Mouse (Mus musculus): ENCODE results near the gene Gp9. TPM values are rescaled to one million over a fixed set of nuclear protein-coding genes. Genes with fewer than 3 reads are reported as not detected.

The Gp9 gene
- total RNA-seq, 2 experiments from 2014 or later, result 1.3 TPM

DNA sequence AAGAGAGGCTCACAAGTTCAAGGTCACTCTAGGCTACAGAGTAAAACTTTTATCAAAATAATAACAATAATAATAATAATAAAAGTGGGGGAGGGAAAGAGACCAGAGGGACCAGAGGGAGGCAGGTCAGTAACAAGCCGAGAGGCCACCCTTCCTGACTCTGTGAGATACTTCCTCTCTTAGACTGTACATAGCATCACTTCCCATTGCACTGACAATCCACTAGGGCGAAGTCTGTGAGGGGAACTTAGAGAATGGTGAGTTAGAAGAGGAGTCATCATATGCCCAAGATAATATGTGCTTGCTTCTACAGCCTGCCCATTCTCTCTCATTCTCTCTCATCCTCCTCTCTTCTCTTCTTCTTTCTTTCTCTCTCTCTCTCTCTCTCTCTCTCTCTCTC lies 28.2 kb downstream of the Gp9 start:
- DNase-seq (ENCODE audit: low spot score in 2 of 2), result peak in 1 of 2 experiments; percentile 23

DNA sequence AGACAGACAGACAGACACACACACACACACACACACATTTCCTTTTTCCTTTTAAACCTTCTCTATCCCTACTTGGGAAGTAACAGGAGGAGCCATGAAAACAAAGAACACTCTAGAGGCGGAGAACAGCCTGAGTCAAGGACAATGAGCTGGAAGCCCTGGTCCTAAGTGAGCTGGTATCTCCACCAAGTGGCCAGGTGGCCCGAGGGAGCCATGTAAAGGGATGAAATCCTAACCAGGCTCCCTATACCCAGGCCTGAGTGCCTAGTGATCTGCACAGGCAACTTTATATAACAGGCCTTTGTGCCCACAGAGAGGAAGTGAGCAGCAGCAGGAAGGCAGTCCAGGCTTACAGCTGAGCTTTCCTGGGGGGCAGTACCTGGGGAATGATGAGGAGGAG lies 29.0 kb downstream of the Gp9 start:
- DNase-seq (ENCODE audit: low spot score in 2 of 2), result no peak
- intact Hi-C loops (cut with DNase I), result no loop called here

More for the DNA sequence above, 28.2 kb downstream of the Gp9 start:
- intact Hi-C loops (cut with DNase I), result no loop called here

DNA sequence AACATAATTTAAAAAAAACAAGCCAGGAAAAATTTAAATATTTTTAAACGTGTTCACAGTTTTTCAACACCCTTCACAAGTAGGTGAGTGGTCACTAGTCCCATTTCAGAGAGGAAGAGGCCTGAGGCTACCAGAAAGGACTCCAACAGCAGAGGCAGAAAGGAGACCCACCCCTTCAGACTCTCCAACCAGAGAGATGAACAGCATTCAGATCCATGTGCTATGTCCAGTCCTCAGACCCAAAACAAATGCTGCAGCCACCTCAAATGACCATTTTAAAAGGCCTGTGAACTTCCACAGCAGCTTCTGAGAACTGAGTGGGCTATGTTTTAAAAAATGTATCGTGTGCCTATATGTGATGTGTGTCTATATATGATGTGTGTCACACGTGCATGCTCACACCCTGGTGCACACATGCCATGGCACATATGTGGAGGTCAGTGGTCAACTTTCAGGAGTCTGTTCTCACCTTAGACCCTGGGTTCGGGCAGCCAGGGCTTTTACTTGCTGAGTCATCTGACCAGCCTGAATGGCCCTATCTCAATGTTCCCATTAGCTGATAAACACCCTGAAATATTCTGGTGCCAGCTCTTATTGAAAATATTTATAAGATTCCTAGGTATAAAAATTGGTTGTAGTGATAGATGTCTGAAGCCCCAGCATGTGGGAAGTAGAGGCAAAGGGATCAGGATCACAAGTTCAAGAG lies 30.0 kb downstream of the Gp9 start:
- intact Hi-C loops (cut with DNase I), result no loop called here
- no peak for DNase-seq (ENCODE audit: low spot score in 2 of 2)

DNA sequence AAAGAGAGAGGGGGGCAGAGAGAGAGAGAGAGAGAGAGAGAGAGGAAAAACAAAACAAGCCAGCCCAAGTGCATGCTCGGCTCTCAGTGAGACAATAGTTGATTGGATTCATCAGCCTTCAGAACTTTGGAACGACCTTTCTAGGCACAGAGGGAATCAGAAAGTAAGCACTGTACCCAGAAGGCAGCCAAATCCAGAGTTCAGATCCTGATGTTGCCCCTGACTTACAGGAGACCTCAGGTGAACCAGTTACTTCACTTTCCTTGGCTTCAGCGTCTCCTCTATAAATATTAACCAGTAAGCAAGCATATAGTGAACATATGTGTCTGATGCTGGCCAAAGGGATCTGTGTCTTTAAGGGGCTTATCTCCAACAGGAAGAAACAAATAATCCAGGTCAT lies 30.6 kb downstream of the Gp9 start:
- intact Hi-C loops (cut with DNase I), result no loop called here
- DNase-seq (ENCODE audit: low spot score in 2 of 2), result no peak

DNA sequence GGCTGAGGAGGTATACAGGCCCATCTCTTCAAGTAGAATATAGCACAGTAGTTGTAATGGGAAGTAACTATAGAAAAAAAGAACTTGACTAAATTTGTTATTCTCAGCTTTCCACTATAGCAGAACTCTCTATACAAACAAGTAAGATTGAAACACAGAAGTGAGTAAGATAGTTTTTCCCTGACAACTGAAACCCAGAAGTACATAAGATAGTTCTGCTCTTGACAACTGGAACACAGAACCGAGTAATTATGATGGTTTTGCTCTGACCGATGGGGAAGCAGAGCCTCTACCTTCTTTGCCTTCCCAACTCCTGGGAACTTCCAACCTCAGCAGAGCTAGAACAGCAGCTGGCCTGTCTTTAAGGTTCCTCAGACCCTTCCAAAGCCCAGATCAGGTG lies 31.3 kb downstream of the Gp9 start:
- intact Hi-C loops (cut with DNase I), result no loop called here

DNA sequence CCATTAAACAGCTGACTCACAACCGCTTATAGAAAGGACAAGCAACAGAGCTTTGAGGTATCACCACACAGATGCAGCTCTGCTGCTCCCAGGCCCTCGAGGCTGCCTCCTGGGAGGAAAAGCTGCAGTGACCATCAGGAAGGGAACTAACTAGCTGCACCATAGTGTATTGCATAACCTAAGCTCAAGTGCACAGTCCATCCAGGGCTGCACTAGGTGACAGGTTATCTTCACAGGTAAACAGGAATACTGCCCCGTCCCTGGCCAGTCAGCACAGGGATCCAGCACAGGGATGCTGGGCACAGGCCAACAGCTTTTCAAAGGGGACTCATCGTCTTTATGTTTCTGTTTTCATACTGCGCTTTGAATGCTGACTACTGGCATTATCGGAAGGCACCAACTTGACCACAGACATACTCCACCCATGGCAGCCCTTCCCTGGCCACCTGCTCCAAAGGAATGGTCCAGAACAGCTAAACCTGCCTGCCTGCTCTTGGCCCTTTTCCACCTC lies 31.8 kb downstream of the Gp9 start:
- intact Hi-C loops (cut with DNase I), result no loop called here
- no peak for DNase-seq (ENCODE audit: low spot score in 2 of 2)

More for the DNA sequence above, 31.3 kb downstream of the Gp9 start:
- no peak for DNase-seq (ENCODE audit: low spot score in 2 of 2)

DNA sequence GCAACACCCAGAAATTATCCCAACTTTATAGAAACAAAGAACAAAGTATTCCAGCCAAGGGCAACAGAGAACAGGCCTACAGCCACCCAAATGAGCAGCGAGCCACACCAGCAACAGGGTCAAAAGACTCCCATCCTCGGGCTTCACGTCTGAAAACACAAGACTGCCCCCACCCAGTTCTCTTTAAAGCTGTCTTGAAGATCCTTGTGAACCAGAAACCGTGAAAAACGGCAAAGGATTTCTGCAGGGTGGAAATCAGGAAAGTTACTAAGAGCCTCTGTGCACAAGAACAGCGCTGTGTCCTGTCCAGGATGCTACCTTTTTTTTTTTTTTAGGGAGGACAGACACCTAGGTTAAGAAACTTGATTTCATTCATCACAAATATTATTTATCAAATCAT lies 32.4 kb downstream of the Gp9 start:
- no peak for DNase-seq (ENCODE audit: low spot score in 2 of 2)
- intact Hi-C loops (cut with DNase I), result no loop called here

DNA sequence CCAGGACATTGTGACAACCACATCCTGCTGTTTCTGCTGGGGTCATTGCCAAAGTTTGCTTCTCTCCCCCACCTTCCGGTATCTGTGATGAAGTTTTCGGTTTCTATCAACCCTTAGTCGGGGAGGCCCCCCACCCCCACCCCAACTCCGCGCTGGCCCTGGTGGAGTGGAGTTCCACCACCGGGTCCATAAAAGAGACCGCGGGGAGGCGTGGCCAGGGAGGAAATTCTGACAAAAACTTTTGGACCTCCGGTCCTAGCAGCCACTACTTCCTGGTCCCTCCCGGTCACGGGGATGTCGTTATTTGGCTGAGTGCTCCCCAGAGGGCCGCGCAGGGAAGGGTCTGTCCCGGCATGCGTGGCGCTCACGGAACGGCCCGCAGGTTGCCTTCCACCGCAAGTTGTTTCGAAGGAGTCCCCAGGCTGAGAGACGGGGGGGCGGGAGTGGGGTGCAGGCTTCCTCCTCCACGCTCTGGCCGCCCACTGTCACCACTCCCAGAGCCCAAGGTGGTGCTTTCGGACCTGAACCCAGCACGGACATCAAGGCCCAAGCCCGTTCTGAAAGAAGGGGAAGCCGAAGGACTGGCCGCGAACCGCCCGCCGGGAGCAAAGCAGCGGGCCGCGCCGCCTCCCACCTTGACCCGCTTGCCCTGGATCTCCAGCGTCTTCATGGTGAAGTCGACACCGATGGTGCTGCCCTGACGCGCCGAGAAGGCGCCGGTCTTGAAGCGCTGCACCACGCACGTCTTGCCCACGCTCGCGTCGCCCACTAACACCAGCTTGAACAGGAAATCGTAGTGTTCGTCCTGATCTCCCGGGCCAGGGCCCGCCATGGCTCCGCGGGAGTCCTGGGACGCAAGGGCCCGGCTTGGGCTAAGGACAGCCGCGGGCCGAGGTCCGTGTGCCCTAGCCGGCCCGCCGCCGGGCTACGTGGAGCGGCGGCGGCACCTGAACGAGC lies 33.1 kb downstream of the Gp9 start:
- peak; percentile 47 to 64 for DNase-seq (ENCODE audit: low spot score in 2 of 2)
- intact Hi-C loops (cut with DNase I), result no loop called here

DNA sequence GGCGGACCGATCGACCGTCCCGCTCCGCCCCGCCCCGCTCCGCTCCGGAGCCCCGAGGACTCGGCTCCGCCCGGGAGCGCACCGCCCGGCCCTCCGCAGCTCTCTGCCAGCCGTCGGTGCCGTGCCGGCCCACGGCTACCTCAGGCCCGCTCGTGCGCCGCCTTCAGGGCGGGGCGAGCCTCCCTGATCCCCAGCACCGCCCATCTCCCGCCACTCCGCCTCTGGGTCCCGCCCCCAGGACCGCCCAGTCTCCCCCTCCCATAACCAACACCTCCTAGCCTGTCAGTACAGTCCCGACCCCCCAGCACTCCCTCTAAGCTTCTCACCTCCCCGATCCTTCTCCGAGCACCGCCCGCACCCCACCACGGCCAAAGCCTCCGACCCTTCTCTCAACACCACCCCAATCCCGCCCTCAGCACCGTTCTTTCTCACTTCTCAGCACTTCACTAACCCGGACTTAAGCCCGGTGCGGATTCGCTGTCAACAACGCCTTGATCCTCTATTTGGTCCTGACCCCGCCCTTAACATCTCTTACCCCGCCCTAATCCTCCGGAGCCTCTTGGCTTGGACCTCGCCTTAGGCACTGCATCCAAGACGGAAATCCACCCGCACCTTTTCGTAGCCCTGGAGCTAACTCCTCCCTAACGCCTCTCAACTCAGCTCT lies 33.9 kb downstream of the Gp9 start, which contains the start of gene Rab43:
Gene Rab43, minus strand, starts transcription at position 490 of the 664 bp plus-strand sequence.
- DNase-seq (ENCODE audit: low spot score in 2 of 2), result peak; percentile 82 to 90
- intact Hi-C loops (cut with DNase I), result no loop called here

DNA sequence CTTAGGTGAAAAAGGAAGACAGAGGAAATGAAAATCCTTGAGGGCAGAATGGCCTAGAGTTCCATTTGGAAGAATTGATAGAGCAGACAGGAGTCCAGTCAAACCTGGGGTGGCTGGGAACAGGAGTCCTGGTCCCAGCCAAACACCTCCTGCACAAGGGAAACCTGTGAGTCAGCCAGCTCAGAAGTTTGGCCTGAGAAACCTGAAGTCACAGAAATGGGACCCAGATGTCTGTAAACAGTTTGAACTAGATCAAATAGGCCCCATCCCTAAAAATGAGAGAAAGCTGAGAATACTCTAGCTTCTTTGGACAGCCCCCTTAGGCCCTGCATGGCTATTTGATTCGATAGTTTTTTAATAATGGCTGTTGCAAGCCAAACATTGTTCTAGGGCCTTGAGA lies 34.8 kb downstream of the Gp9 start:
- DNase-seq (ENCODE audit: low spot score in 2 of 2), result no peak
- intact Hi-C loops (cut with DNase I), result no loop called here

DNA sequence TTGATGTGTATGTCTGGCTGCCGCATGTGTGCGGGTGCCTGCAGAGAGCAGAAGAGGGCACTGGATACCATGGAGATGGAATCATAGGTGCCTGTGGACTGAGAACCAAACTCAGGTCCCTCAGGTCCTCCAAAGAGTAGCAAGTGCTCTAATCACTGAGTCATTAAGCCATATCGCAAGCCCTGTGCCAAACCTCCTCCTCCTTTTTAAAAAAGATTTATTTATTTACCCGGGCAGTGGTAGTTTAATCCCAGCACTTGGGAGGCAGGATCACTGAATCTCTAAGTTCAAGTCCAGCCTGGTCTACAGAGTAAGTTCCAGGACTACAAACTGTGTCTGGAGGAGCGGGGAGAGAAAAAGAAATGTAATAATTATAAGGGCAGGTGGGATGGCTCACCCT lies 36.6 kb downstream of the Gp9 start:
- intact Hi-C loops (cut with DNase I), result no loop called here
- DNase-seq (ENCODE audit: low spot score in 2 of 2), result no peak

DNA sequence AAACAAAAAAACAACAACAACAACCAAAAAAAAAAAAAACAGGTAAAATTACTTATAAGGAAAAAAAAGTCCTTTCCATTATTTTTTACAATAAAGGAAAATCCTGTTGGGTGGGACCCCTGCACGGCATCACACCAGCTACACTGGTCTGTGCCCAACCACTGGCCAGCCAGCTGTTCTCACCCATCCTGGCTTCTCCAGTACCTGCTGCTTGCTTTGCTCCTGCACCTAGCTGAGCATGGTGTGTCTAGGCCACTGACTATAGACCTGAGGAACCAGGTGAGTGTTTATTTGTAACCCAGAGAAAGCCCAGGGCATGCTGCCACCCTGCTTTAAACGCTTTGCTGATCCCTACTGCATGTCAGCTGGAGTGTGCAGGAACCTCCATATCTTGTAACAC lies 42.5 kb downstream of the Gp9 start:
- no peak for DNase-seq (ENCODE audit: low spot score in 2 of 2)
- intact Hi-C loops (cut with DNase I), result no loop called here

Other genes starting within 250 kb of the Gp9 start
- gene Arhgap25, start 244.8 kb upstream of the Gp9 start, total RNA-seq (2021), result 10 to 100 TPM in 1 of 2 experiments, 1 to 10 TPM in 1; 7.9 to 11.0 TPM
- under 1 TPM; 0.32 to 0.92 TPM for gene Prokr1, start 187.3 kb upstream of the Gp9 start, total RNA-seq (2021)
- 1 to 10 TPM; 7.5 to 9.5 TPM for gene Aplf, start 105.9 kb upstream of the Gp9 start, total RNA-seq (2021)
- 1 to 10 TPM; 4.0 to 4.3 TPM for gene Efcc1, start 47.2 kb upstream of the Gp9 start, total RNA-seq (2021)
- gene Rab43, start 34.1 kb downstream of the Gp9 start, total RNA-seq (2021), result 10 to 100 TPM; 20.1 to 21.3 TPM
- 1 to 10 TPM; 3.2 to 3.5 TPM for gene Gm45140, start 57.7 kb downstream of the Gp9 start, total RNA-seq (2021)
- gene Isy1, start 60.7 kb downstream of the Gp9 start, total RNA-seq (2021), result 10 to 100 TPM; 28.4 to 30.1 TPM
- gene Cnbp, start 73.0 kb downstream of the Gp9 start, total RNA-seq (2021), result 100 to 1,000 TPM; 238 to 247 TPM
- gene Copg1, start 109.7 kb downstream of the Gp9 start, total RNA-seq (2021), result 100 to 1,000 TPM; 196 to 202 TPM
- gene Hmces, start 135.9 kb downstream of the Gp9 start, total RNA-seq (2021), result 10 to 100 TPM; 28.0 to 28.3 TPM
- gene H1fx, start 203.6 kb downstream of the Gp9 start, total RNA-seq (2021), result 10 to 100 TPM; 61.9 to 84.0 TPM

Data from left cerebral cortex, postnatal 14 days (tissue).